Mouse (Mus musculus): ENCODE measurements around the gene Utp15.

- no peak for TF ChIP-seq CTCF (conservative IDR thresholded peaks at IDR 0.05; ENCODE audit: insufficient read depth, insufficient read length, low read depth, low read length)
- TF ChIP-seq POLR2A (IDR thresholded peaks at IDR 0.05; ENCODE audit: low read depth, low read length): no peak
Observed at GRCm38 (mm10) chr13:98208842-98209241, 54.0 kb downstream of the Utp15 start.
